Mouse (Mus musculus): Measurements from ENCODE around the gene Mat2a.
"Not testable (repeated sequence)": the region's sequence is repeated elsewhere in the genome, so short reads cannot be mapped to it uniquely, and the experiment has no call there.

Mat2a gene

DNA sequence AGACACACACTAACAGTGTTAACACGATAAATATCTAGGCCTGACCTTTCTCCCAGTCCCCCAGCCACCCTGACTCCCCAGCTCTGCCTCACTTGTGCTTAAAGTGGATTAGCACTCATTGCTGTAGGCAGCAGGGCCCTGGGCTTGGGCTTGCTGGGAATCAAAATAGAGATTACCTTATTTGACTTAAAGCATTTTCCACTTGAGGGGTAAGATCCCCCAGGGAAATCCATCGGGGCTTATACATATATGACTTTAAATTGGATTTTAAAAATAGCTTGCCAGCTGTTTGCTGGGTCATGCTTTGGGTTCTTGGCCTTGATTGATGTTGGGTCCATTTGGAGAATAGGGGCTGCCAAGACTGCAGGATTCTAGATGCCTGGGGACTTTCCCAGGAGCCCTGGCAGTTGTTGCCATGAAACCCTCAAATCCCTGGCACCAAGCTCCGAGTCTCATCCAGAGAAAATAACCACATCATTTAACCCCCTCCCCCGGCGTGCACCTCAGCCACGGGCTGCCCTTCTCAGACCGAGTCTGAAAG, 15.5 kb upstream of the Mat2a start:
- no peak for DNase-seq (ENCODE audit: low read depth, low spot score)

DNA sequence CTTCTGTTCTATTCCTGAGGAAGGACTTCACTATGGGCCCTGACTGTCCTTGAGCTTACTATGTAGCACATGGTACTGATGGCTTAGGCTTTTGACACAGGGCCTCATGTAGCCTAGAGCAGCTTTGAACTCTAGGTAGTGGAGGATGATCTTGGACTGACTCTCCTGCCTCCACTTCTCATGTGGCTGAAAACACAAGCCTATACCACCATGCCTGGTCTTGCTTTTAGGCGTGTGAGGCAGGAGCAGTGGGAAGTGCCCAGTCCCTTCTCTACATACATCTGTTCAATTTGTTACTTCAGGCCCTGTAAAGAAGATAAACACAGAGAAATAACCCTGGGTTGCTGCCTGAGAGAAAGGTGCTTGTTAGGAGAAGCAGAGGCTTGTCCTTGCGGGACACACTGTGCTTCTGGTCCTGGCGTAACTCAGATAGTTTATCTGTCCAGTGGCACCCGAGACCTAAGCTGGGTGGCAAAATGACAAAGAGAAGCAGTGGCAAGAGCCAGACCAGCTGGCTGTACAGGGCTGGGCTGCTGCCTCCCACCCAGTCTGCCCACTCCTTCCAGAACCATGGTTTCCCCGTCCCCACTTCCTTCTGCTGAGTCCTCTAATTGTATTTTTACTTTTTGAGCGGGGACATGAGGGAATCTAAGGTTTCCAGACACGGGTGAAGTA, 14.9 kb upstream of the Mat2a start:
- DNase-seq (ENCODE audit: low read depth, low spot score): no peak

DNA sequence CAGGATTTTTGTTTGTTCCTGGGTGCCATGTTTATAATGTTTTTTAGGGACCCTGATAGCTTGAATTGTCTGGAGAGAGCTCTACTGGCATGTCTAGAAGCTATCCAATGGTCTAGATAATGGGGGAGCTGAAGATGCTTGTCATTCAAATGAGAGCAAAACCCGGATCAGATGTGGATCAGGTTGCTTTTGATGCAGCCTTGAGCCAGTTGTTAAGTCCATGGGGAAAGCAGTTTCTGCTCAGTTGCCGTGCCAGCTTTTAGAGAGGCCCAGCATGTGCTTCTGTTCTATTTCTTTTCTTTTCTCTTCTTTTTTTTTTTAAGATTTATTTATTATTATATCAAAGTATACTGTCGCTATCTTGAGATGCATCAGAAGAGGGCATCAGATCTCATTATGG, 14.2 kb upstream of the Mat2a start:
- no peak for DNase-seq (ENCODE audit: low read depth, low spot score)

DNA sequence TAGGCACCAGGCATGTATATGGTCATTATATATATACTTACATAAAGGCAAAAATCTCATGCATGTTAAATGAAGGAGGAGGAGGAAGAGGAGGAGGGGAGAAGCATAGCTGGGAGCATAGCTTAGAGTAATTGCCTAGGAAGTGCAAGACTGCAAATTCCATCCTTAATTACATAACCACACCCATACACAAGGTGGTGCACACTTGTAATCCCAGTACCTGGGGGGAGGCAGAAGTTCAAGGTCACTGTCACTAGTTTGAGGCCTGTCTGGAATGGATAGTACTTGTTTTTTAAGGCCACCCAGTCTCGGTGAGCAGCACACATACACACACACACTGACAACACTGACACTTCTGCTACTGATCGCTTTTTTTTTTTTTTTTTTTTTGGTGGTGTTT, 13.0 kb upstream of the Mat2a start:
- DNase-seq (ENCODE audit: low read depth, low spot score): no peak

DNA sequence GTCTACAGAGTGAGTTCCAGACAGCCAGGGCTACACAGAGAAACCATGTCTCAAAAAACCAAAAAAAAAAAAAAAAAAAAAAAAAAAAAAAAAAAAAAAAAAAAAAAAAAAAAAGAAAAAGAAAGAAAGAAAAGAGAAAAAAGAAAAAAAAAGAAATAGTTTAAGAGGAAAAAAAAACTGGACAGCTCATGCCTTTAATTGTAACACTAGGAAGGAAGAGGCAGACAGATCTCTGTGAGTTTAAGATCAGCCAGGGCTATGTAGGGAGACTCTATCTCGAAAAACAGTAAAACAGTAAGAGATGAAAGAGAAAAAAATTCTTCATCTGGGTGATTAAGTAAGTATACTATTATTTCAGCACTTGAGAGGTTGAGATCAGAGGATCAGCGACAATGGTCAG, 12.4 kb upstream of the Mat2a start:
- DNase-seq (ENCODE audit: low read depth, low spot score): not testable (repeated sequence)

DNA sequence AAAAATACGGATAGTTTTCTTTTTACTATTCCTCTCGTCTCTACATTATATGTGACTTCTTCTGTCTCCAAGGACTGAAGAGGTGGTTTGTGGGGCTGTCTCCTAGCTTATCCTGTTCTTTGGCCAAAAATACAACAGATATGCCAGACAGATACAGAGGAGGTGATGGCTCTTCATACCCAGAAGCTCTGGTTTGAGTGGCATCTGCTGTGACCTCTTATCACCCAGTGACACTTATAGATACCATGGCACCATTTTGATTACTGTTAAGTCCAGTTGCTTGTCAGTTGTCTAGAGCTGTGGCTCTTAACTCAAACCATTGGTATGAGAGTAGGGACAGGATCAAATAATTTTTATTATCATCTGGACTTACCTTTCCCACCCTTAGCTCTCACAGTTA, 8.1 kb upstream of the Mat2a start:
- no peak for DNase-seq (ENCODE audit: low read depth, low spot score)

DNA sequence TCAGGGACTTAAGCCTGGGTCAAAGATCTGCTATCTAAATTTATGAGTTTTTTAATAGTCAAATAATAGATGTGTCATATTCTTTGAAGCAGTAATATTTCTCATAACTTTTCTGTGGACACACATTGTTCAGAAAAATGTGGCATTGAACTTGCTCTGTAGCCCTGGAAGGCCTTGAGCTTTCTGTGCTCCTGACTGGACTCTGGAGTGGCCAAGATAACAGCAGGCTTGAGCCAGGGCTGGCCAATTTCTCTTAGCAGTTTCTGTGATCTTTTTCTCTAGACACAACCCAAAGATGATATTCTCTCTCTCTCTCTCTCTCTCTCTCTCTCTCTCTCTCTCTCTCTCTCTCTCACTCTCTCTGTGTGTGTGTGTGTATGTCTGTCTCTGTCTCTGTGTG, 5.7 kb upstream of the Mat2a start:
- DNase-seq (ENCODE audit: low read depth, low spot score): no peak

DNA sequence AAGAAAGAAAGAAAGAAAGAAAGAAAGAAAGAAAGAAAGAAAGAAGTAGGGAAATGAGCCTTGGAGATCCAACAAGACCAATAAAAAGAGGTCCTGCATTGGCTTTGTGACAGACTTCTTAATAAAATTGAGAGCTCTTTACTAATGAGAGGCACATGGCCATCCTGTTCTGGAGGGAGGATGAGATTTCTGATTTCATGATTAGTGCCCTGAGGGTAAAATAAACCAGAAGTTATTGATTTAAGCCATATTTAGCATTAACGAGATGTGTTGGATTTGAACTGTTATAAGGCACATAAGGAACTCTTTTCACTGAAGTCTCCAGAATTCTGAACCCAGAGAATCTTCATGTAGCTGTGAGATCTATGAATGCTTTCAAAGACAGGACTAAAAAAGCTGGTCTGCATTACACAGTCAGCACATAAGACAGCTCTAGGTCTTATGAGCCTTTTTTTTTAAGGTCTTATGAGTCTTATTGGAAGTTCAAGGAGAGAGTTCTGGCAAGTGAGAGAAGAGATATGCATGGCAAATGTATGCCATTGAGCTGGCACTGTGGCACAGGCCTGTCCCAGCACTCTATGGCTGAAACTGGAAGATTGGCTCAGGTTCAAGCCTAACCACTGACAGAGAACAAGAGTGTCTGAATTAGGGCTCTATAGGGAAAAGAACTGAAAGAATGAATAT, 3.7 kb upstream of the Mat2a start:
- DNase-seq (ENCODE audit: low read depth, low spot score): no peak

DNA sequence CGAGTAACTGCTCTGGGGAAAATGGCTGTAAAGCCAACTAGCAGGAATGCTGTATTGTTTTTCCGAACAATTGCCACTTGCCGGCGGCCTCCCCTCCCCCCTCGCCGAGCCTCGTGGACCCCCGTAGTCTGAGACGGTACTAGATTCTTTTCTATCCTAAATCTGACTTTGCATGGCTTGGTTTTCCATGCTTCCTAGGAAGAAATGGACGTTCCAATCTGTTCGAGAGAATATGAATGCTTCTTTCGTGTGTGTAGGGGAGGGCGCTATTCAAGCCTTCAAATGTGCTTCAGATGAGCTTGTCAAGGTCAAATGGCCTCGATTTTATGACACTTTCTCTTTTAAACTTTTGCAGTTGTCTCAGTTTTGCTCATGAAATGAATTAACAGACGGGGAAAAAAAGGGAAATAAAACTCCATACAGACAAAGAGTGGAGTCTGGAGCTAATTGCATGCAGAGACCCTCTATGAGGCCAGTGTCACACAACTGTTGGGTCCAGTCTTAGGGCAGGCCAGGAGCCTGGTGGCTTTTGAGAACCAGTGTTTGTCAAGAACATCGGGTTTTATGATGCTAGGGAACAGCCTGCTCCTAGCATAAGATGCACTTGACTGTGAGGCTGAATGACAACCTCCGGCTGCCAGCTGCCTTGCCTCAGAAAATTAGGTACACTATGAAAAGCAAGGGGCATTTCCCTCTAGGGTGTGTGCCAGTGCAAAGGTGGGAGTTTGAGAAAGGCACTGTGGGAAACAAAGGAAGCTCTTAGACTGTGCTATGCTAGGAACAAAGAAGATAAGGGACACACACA, 1.0 kb upstream of the Mat2a start:
- DNase-seq (ENCODE audit: low read depth, low spot score): no peak

DNA sequence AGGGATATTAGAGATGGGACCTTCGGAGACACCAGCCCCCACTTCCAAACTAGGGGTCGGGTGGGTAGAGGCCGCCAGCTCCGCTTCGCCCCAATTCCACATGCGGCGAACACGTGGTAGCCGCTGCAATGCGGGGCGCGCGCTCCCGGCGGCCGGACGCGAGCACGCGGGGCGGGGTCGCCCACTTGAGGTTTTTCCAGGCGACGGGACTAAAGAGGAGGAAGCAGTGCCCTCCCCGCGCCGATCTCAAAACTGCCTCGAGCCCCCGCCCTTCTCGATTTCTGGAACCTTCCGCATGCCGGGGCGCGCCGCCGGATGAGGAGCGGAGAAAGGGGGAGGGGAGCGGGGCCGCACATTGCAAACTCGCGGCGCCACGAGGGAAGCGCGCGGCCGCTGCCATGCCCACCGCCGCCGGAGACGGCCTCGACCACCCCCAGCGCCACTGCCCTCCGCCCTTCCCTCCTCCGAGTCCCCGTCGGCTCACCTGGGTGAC, 450 bp downstream of the Mat2a start:
- peak; percentile 91 for DNase-seq (ENCODE audit: low read depth, low spot score)

DNA sequence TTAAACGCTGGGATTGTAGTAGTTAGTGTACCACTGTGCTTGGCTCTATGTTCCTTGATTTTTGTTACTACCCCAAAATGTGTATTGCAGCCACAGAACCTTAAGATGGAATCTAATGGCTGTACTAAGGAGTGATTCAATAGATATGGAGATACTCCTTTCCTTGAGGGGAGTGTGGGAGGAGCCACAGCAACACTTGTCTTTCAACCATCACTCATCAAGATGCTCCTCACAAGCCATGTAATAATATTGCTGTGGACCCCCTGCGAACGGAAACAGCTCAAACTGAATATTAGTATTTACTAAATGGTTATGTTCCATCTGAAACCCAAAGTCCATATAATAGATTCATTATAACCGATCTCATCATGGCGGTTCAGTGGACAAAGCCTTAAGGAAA, 1.1 kb downstream of the Mat2a start:
- DNase-seq (ENCODE audit: low read depth, low spot score): peak; percentile 35

DNA sequence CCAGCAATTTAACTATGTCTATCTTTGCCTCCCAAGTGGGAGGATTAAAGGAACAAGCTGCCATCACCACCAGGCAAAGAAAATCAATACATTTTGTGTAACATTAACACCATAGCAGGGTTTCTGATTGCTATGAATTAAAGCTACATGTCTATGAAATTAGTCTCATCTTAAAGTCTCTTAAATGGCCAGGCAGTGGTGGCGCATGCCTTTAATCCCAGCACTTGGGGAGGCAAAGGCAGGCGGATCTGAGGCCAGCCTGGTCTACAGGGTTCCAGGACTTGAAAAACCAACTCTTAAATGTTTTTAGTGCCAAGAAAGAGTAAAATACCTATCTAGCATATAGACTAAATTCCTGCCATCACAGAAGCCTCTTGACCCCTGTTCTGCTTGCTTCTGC, 7.2 kb downstream of the Mat2a start:
- no peak for DNase-seq (ENCODE audit: low read depth, low spot score)

DNA sequence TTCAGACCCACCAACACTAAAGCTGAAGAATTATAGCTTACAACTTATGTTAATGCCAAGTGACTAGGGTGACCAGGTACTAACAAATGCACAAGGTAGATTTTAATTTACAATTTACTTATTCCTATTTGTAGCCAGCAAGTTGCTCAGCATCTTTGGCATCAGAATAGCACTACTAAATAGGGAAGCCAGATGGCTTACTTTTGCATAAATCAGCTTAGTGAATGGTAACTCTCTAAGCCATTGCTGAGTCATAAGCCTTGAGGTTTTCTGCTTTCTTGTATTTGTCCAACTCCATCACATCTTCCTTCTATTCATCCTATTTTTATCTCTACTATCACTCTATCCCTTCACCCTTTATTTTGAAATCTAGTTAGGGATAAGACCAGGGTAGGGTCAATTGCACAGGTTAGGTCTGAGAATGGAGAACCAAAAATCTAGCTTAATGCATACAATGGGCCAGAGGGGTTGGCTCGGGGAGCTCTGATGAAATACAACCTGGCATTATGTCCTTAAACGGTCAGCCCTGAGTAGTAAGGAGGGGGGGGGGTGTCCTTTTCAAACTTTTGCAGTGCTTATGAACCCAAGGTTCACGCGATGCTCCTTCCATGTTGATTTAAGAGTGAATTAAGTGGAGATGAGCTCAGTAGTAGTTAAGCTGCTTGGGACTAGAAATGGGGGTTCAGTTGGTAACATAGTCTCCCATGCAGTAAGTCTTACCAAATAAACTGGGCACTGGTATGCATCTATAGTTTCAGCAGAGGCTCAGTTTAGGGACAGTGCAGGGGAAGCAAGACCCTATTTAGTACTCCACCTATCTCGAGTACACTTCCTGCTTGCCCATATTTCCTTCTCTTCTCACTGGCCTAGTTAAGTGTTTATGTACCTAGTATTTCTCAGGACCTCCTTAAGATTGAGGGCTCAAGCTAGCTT, 8.1 kb downstream of the Mat2a start:
- no peak for DNase-seq (ENCODE audit: low read depth, low spot score)

DNA sequence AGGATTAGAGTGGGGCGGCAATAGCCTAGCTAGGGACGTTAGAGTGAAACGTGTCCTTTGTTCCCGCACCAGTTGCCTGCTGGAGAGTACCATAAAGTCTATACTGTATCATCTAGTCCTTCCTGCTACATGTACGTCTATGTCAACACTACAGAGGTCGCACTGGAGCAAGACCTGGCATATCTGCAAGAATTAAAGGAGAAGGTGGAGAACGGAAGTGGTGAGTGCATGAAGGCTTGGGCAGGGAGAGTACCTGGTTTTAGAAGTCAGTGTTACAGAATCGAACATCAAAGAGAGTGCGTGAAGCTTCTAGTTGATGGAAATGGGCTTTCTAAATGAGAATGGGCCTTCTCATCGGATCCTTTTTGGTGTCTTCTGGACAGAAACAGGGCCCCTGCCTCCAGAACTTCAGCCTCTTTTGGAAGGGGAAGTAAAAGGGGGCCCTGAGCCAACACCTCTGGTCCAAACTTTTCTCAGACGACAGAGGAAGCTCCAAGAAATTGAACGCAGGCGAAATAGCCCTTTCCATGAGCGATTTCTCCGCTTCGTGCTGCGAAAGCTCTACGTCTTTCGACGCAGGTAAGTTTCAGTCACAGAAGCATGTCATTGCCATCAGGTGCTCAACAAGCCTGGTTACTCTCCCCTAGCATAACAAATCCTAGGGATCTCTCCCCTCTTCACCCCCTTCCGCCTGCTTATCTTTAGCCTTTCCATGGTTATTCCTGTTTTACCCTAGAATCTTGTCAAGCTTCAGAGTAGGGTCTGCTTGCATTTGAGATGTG, 10.1 kb downstream of the Mat2a start:
- DNase-seq (ENCODE audit: low read depth, low spot score): peak; percentile 60

DNA sequence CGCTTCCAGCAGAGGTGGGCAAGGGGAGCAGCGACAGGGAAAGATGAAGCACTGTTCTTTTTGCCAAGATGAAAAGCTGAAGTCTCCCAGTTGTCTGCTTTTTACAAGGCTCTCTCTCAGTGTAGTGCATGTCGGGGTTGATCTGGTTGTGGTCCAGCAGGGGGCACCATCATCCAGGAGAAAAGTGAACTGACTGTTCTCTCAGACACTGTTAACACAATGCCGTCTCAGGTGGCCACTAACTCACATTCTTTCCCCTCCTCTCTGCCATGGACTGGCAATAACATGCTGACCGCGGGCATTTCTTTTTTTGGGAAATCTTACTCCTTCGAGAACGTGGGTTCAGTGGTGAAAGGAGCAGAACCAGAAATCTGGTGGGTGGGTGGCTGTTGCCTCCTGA, 11.3 kb downstream of the Mat2a start:
- peak; percentile 89 for DNase-seq (ENCODE audit: low read depth, low spot score)

DNA sequence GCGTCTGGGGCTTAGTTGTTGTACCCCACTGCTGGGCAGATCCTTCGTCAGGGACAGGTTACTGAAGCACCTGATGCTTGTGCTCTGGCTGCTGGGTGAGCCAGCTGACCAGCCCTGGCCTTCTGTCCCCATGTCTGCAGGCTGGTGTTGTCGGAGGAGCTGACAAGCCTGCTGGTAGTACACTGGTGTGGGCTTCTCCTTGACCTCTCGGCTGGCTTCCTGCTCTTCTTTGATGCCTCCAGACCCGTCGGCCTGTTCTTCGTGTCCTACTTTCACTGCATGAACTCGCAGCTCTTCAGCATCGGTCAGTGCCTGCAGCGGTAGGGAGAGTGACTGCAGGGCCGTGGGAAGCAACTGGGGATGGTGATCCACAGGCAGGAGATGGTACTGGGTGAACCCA, 13.7 kb downstream of the Mat2a start:
- no peak for DNase-seq (ENCODE audit: low read depth, low spot score)

DNA sequence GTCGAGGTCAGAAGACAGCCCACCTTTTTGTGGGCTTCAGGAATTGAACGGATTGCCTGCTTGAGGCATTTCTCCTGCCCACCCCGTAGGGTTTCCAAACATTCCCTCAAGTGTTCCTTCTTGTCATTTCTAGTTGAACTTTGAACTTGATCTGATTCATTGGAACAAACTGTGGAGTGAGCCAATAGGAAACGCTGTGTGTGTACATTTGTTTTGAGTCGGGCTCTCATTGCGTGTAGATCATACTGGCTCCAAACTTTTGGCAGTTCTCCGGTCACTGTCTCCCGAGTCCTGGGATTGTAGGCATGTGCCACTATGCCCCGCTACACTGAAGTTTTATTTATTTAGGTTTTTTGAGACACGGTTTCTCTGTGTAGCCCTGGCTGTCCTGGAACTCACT, 18.5 kb downstream of the Mat2a start:
- DNase-seq (ENCODE audit: low read depth, low spot score): no peak

DNA sequence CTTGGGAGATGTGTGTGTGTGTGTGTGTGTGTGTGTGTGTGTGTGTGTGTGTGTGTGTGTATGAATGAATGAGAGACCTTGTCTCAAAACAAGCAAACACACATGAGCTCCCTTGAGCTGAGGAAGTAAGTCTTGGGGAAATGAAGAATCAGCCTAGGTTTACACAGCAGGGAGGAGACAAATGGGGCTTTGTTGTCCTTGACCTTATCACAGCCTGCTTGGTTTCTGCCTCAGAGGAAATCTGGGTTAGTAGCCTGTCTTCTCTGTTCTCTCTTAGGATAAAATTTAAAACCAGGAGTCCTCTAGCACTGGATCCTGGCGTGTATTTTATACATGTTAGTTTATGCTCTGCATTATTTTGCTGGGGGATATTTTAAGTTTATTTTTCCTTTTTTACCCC, 19.6 kb downstream of the Mat2a start:
- no peak for DNase-seq (ENCODE audit: low read depth, low spot score)

DNA sequence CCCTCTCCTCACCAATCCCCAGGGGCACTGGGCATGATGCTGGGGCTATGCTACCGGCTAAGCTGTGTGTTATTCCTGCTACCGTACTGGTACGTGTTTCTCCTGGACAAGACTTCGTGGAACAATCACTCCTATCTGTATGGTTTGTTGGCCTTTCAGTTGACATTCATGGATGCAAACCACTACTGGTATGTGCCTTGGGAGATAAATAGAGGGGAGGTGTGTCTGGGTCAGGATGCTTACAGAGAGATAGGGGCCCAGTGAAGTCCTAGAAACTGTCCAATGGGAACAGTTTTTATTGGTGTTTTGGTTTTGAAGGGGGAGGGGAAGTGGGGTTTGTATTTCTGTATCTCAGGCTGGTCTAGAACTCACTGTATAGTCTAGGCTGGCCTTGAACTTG, 21.1 kb downstream of the Mat2a start:
- no peak for DNase-seq (ENCODE audit: low read depth, low spot score)

DNA sequence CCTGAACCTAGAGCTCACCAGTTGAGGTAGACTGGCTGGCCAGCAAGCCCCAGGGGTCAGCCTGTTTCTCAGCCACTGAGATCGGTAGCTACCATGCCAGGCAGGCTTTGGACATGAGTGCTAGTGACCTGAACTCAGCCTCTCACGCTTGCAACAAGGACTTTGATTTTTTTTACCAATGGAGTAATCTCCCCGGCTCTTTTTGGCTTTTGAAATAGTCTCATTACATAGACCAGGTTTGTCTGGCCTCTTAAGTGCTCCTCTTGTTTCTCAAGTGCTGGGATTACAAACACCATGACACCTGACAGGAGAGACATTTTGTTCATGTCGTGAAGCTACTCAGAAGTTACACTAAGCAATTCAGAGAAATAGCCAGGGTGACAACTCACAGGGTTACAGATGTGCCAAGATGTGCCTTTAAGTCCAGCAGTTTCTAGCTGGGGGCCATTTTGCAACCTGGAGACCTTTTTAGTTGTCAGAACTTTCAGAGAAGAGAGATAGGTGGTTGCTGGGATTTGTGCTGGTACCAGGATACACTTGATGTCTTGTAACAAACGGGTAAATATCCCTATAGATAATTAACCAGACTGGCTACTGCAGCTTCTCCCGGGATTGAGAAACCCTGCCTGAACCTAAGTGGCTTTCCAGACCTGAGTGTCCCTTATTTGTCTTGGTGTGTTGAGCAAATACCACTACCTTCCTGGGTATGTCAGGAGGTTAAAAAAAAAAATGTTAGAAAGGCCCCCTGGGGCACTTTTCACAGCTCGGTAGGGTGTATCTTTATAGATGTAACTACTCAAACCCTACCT, 23.2 kb downstream of the Mat2a start:
- no peak for DNase-seq (ENCODE audit: low read depth, low spot score)
